Mouse (Mus musculus): Measurements from ENCODE around the gene Rfxap.

- TF ChIP-seq GATA1 (IDR thresholded peaks at IDR 0.05; ENCODE audit: borderline replicate concordance, low read length) (no peak), FLI1 (IDR thresholded peaks at IDR 0.05; ENCODE audit: low read length) (no peak)
Measured at GRCm38 (mm10) chr3:54811616-54812015, 4.0 kb upstream of the Rfxap start.
